ENCODE assay signal across 11 mouse cellular contexts in the genomic region with DNA sequence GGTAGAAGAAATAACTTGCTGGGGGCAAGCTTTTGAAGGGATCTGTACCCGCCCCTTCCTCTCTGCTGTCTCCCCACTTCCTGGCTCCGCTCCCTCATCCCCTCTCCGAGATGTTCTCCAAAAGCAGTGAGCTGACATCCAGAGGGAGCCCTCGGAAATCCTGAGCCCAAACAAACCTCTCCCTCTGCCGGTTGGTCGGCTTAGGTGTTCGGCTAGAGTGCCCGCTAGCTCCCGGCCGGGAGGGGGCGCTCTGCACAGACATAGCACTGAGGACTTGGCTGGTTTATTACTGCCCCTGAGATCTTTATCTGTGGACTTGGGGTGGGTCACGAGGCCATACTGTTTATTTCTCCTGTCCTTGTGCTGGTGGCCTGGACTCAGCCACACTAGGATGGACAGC. TPM values are rescaled to one million over a fixed set of nuclear protein-coding genes. Genes with fewer than 3 reads are reported as not detected.
DNase-seq lines count a peak whose midpoint lies in the region; ATAC-seq lines count a peak whose summit lies in the region.
"Had no signal": no experiment of that assay in that cellular context is flagged by ENCODE, and none has a peak within 500 bp of the region (broad histone marks: within the 10 kb centered on the region; RNA-seq: fewer than 3 reads in every experiment).

No protein-coding gene starts in this region.

- no peaks in the 10 kb centered on the region for H3K36me3 ChIP-seq in lung, embryonic 15.5 days
- H3K36me3 ChIP-seq in midbrain, embryonic 16.5 days (ENCODE audit: control insufficient read depth, insufficient read depth, low read length), result no peaks in the 10 kb centered on the region
- H3K36me3 ChIP-seq: limb, embryonic 13.5 days had no signal

- no peak overlapping the region for H3K4me3 ChIP-seq in lung, embryonic 15.5 days
- H3K4me3 ChIP-seq in midbrain, embryonic 16.5 days (ENCODE audit: low read depth, low read length), result no peak overlapping the region
- H3K4me3 ChIP-seq: limb, embryonic 13.5 days had no signal

- H3K27ac ChIP-seq in lung, embryonic 15.5 days, result peak overlapping the region; percentile 58
- no peak overlapping the region for H3K27ac ChIP-seq in midbrain, embryonic 16.5 days (ENCODE audit: low read length)
- H3K27ac ChIP-seq: limb, embryonic 13.5 days had no signal

- H3K4me1 ChIP-seq in lung, embryonic 15.5 days, result peaks cover 42% of the 10 kb centered on the region
- no peaks in the 10 kb centered on the region for H3K4me1 ChIP-seq in midbrain, embryonic 16.5 days (ENCODE audit: control insufficient read depth, insufficient read depth, low read length)

- 34% methylated on average over 12 of the region's 12 CpGs for WGBS in lung, embryonic 15.5 days
- 57% methylated on average over 12 of the region's 12 CpGs for WGBS in midbrain, embryonic 16.5 days

- ATAC-seq in lung, embryonic 15.5 days (ENCODE audit: borderline replicate concordance, extremely low read depth, low FRiP score, low TSS enrichment), result no peak
- no peak for ATAC-seq in midbrain, embryonic 16.5 days

- no peak overlapping the region for H3K9ac ChIP-seq in lung, embryonic 15.5 days
- H3K9ac ChIP-seq in midbrain, embryonic 16.5 days (ENCODE audit: low read depth, low read length), result no peak overlapping the region
- H3K9ac ChIP-seq: limb, embryonic 13.5 days had no signal

- no peaks in the 10 kb centered on the region for H3K9me3 ChIP-seq in lung, embryonic 15.5 days
- no peaks in the 10 kb centered on the region for H3K9me3 ChIP-seq in midbrain, embryonic 16.5 days (replicated peaks; ENCODE audit: control insufficient read depth, low read length, poor library complexity, severe bottlenecking)
- H3K9me3 ChIP-seq: limb, embryonic 13.5 days had no signal

- peak; percentile 32 for DNase-seq in gastrocnemius, postnatal 10 days
- DNase-seq in gastrocnemius, postnatal 36 days, result no peak
- DNase-seq in urinary bladder, postnatal 14 days (ENCODE audit: low spot score), result peak; percentile 46
- no peak for DNase-seq in urinary bladder, adult 2 months (ENCODE audit: low spot score)
- no peak for DNase-seq in embryo, embryonic 9.5 days (ENCODE audit: extremely low spot score)
- DNase-seq in frontal cortex, postnatal 25 days (ENCODE audit: low spot score in 2 of 2), result no peak
- DNase-seq: cerebellum, postnatal 14 days had no signal

- no peak overlapping the region for H3K4me2 ChIP-seq in lung, embryonic 15.5 days
- no peak overlapping the region for H3K4me2 ChIP-seq in midbrain, embryonic 16.5 days (ENCODE audit: low read length)
- H3K4me2 ChIP-seq: limb, embryonic 13.5 days had no signal

- intact Hi-C loops in gastrocnemius, postnatal 36 days (cut with DNase I), result no loop called here

- no peaks in the 10 kb centered on the region for H3K27me3 ChIP-seq in lung, embryonic 15.5 days
- H3K27me3 ChIP-seq in midbrain, embryonic 16.5 days (ENCODE audit: control insufficient read depth, insufficient read depth, low read depth, low read length), result no peaks in the 10 kb centered on the region; the same call in 1 of the 2 replicates

RNA-seq across cellular contexts. Expression of a gene that starts 3.1 kb away (rescaled TPM):
- 10 to 100 TPM; 69.8 to 78.6 TPM for total RNA-seq in gastrocnemius, postnatal 10 days (2021)
- total RNA-seq in gastrocnemius, postnatal 36 days (2021), result 100 to 1,000 TPM; 103 to 105 TPM
- 147 and 168 TPM in 2 replicates for polyA plus RNA-seq in urinary bladder, adult 2 months (2012; rRNA removed)
- 6.3 and 6.6 TPM in 2 replicates for polyA plus RNA-seq in lung, embryonic 15.5 days (2015; fragmentation: Nextera tagmentation; extraction: Ambion mirVana)
- polyA plus RNA-seq in midbrain, embryonic 16.5 days (2015; fragmentation: Nextera tagmentation; extraction: Ambion mirVana), result 6.0 and 6.3 TPM in 2 replicates

RNA-seq across cellular contexts. Expression of a gene that starts 30.5 kb away (rescaled TPM):
- total RNA-seq in gastrocnemius, postnatal 10 days (2021), result not detected
- total RNA-seq in gastrocnemius, postnatal 36 days (2021), result under 1 TPM; 0.13 to 0.32 TPM
- 2.2 and 2.3 TPM in 2 replicates for polyA plus RNA-seq in urinary bladder, adult 2 months (2012; rRNA removed)
- 3.2 and 3.5 TPM in 2 replicates for polyA plus RNA-seq in lung, embryonic 15.5 days (2015; fragmentation: Nextera tagmentation; extraction: Ambion mirVana)
- 0.18 and 0.20 TPM in 2 replicates for polyA plus RNA-seq in midbrain, embryonic 16.5 days (2015; fragmentation: Nextera tagmentation; extraction: Ambion mirVana)

RNA-seq across cellular contexts. Expression of a gene that starts 33.8 kb away (rescaled TPM):
- total RNA-seq in gastrocnemius, postnatal 10 days (2021), result under 1 TPM; 0.45 to 0.82 TPM
- total RNA-seq in gastrocnemius, postnatal 36 days (2021), result 10 to 100 TPM; 12.6 to 26.2 TPM
- 3.5 and 6.6 TPM in 2 replicates for polyA plus RNA-seq in urinary bladder, adult 2 months (2012; rRNA removed)
- 0.05 and 0.10 TPM in 2 replicates for polyA plus RNA-seq in lung, embryonic 15.5 days (2015; fragmentation: Nextera tagmentation; extraction: Ambion mirVana)
- polyA plus RNA-seq in midbrain, embryonic 16.5 days (2015; fragmentation: Nextera tagmentation; extraction: Ambion mirVana), result 0.26 and 1.6 TPM in 2 replicates
- polyA plus RNA-seq: limb, embryonic 13.5 days had no signal

RNA-seq across cellular contexts. Expression of a gene that starts 56.7 kb away (rescaled TPM):
- total RNA-seq in gastrocnemius, postnatal 10 days (2021), result not detected
- under 1 TPM; 0.17 to 0.20 TPM for total RNA-seq in gastrocnemius, postnatal 36 days (2021)
- polyA plus RNA-seq in urinary bladder, adult 2 months (2012; rRNA removed), result not detected in 2 replicates
- 0.08 TPM in 1 of 2 replicates, not detected in the other for polyA plus RNA-seq in lung, embryonic 15.5 days (2015; fragmentation: Nextera tagmentation; extraction: Ambion mirVana)
- polyA plus RNA-seq in midbrain, embryonic 16.5 days (2015; fragmentation: Nextera tagmentation; extraction: Ambion mirVana), result 0.10 and 0.19 TPM in 2 replicates
- total RNA-seq: heart, postnatal 14 days had no signal

Comparison
In these comparisons a context has a peak if more than half of its experiments do, and no peak if none do; other contexts are left out.
1. DNase-seq: peak in gastrocnemius, postnatal 10 days (single experiment) and urinary bladder, postnatal 14 days (single experiment); none in gastrocnemius, postnatal 36 days (0 of 2), urinary bladder, adult 2 months (single experiment), embryo, embryonic 9.5 days (single experiment) and frontal cortex, postnatal 25 days (0 of 2).
2. RNA of a gene that starts 3.1 kb away (polyA plus RNA-seq): 147 to 168 TPM in urinary bladder, adult 2 months; 6.3 to 6.6 TPM in lung, embryonic 15.5 days and 6.0 to 6.3 TPM in midbrain, embryonic 16.5 days; every median in the first group is over 10 times any median in the second.